Mouse (Mus musculus) gastrocnemius, adult 2 months (tissue): ENCODE measurements around the gene Gm20388. TPM values are rescaled to one million over a fixed set of nuclear protein-coding genes. Genes with fewer than 3 reads are reported as not detected.

Source experiments
- DNase-seq: peaks from one replicate; pipeline ENCODE4 v3.0.0; 2022
- H3K27ac ChIP-seq: fragments of 200-600 bp; 2 replicates; pipeline ENCODE4 v1.8.1; 2022; ENCODE audit warnings: mild to moderate bottlenecking
- H3K4me3 ChIP-seq: fragments of 200-600 bp; 2 replicates; pipeline ENCODE4 v1.8.1; 2022; ENCODE audit warnings: mild to moderate bottlenecking, moderate library complexity
- CTCF ChIP-seq: fragments of 200-600 bp; IDR thresholded peaks from 2 replicates; pipeline ENCODE4 v1.8.1; 2022; ENCODE audit warnings: antibody characterized with exemption, mild to moderate bottlenecking, moderate library complexity
- intact Hi-C: fragments of 180-260 bp; cut with DNase I; formaldehyde crosslinking; loops from one replicate; pipeline ENCODE4 v1.15.1; 2025
- total RNA-seq, 2 experiments: library from RNA; stranded (reverse); gene quantifications; 2 replicates each; pipeline ENCODE4 v1.2.3; 2021

The Gm20388 gene
- total RNA-seq, 2 experiments from 2014 or later = 6.1 to 15.0 TPM

- intact Hi-C loops = no loop called here
- H3K4me3 ChIP-seq = no peak overlapping the region
- no peak overlapping the region for H3K27ac ChIP-seq
- TF ChIP-seq CTCF = no peak
- no peak for DNase-seq
Observed at GRCm38 (mm10) chr8:123684806-123685205, 3774.2 kb downstream of the Gm20388 start.

- no peak overlapping the region for H3K4me3 ChIP-seq
- TF ChIP-seq CTCF = no peak
- intact Hi-C loops = no loop called here
- no peak for DNase-seq
- no peak overlapping the region for H3K27ac ChIP-seq
Observed at GRCm38 (mm10) chr8:123685477-123685876, 3774.8 kb downstream of the Gm20388 start.

- no peak for TF ChIP-seq CTCF
- H3K4me3 ChIP-seq = no peak overlapping the region
- DNase-seq = no peak
- intact Hi-C loops = no loop called here
- no peak overlapping the region for H3K27ac ChIP-seq
Observed at GRCm38 (mm10) chr8:123687826-123688225, 3777.2 kb downstream of the Gm20388 start.

GRCm38 (mm10) chr8:123692165-123692962 lies 3781.7 kb downstream of the Gm20388 start:
- Histone ChIP-seq H3K27ac (no peak overlapping the region), H3K4me3 (no peak overlapping the region)
- intact Hi-C loops = no loop called here
- TF ChIP-seq CTCF = no peak
- DNase-seq = no peak

GRCm38 (mm10) chr8:123696167-123696566 lies 3785.5 kb downstream of the Gm20388 start:
- no peak for DNase-seq
- intact Hi-C loops = no loop called here
- no peak overlapping the region for H3K4me3 ChIP-seq

GRCm38 (mm10) chr8:123697329-123697728 lies 3786.7 kb downstream of the Gm20388 start:
- no peak overlapping the region for H3K27ac ChIP-seq
- intact Hi-C loops = no loop called here
- no peak overlapping the region for H3K4me3 ChIP-seq
- no peak for TF ChIP-seq CTCF
- DNase-seq = no peak

More at GRCm38 (mm10) chr8:123696167-123696566, 3785.5 kb downstream of the Gm20388 start:
- no peak overlapping the region for H3K27ac ChIP-seq
- no peak for TF ChIP-seq CTCF

- intact Hi-C loops = no loop called here
Observed at GRCm38 (mm10) chr8:123700399-123701070, 3789.9 kb downstream of the Gm20388 start.

GRCm38 (mm10) chr8:123701952-123702587 lies 3791.4 kb downstream of the Gm20388 start:
- intact Hi-C loops = no loop called here
- Histone ChIP-seq H3K4me3 (no peak overlapping the region), H3K27ac (no peak overlapping the region)
- DNase-seq = no peak
- TF ChIP-seq CTCF = no peak

More at GRCm38 (mm10) chr8:123700399-123701070, 3789.9 kb downstream of the Gm20388 start:
- no peak for TF ChIP-seq CTCF
- no peak overlapping the region for H3K4me3 ChIP-seq
- DNase-seq = no peak
- no peak overlapping the region for H3K27ac ChIP-seq

GRCm38 (mm10) chr8:123705376-123705775 lies 3794.7 kb downstream of the Gm20388 start:
- Histone ChIP-seq H3K27ac (no peak overlapping the region), H3K4me3 (no peak overlapping the region)
- DNase-seq = no peak
- intact Hi-C loops = no loop called here
- TF ChIP-seq CTCF = no peak

- TF ChIP-seq CTCF = no peak
- intact Hi-C loops = no loop called here
- no peak overlapping the region for H3K27ac ChIP-seq
- DNase-seq = no peak
- H3K4me3 ChIP-seq = no peak overlapping the region
Observed at GRCm38 (mm10) chr8:123707137-123707536, 3796.5 kb downstream of the Gm20388 start.

- intact Hi-C loops = no loop called here
- Histone ChIP-seq H3K27ac (no peak overlapping the region), H3K4me3 (no peak overlapping the region)
- no peak for TF ChIP-seq CTCF
- no peak for DNase-seq
Observed at GRCm38 (mm10) chr8:123708729-123709128, 3798.1 kb downstream of the Gm20388 start.

GRCm38 (mm10) chr8:123710335-123710734 lies 3799.7 kb downstream of the Gm20388 start:
- DNase-seq = no peak
- intact Hi-C loops = no loop called here
- H3K27ac ChIP-seq = no peak overlapping the region
- no peak for TF ChIP-seq CTCF
- no peak overlapping the region for H3K4me3 ChIP-seq

- Histone ChIP-seq H3K4me3 (no peak overlapping the region), H3K27ac (no peak overlapping the region)
- DNase-seq = no peak
- no peak for TF ChIP-seq CTCF
- intact Hi-C loops = no loop called here
Observed at GRCm38 (mm10) chr8:123714451-123714850, 3803.8 kb downstream of the Gm20388 start.
